Mouse (Mus musculus) layer of hippocampus, adult 18-20 months (tissue): ENCODE measurements at regions not wholly inside any gene's neighbourhood (a gene's known extent, or its start where the extent isn't known, plus 50 kb on each side); places are given as distances from the start of the nearest gene placed in this dataset.

Experiments
- DNase-seq, 2 experiments: peaks; one replicate each; pipeline ENCODE4 v3.0.0; 2022; ENCODE audit warnings: low spot score in 2 of 2

DNA sequence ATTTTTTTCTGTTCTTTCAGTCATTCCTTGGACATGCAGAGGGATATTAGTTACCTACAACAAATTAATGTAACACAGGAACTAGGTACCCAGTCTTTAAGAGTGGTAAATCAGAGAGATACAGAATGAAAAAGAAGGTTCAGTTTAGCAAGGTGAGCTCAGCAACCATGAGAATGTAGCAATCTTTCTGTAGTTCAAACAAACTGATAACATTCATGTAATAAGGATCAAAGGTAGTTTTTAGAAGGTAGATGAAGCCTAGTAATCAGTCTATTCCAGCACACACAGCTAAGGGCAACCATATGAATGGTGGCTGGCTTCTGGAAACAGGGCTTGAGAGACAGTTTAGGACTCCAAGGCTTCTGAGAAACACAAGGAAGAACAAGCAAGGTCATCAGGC is 138.1 kb upstream of the Igf1 start:
- DNase-seq: no peak

DNA sequence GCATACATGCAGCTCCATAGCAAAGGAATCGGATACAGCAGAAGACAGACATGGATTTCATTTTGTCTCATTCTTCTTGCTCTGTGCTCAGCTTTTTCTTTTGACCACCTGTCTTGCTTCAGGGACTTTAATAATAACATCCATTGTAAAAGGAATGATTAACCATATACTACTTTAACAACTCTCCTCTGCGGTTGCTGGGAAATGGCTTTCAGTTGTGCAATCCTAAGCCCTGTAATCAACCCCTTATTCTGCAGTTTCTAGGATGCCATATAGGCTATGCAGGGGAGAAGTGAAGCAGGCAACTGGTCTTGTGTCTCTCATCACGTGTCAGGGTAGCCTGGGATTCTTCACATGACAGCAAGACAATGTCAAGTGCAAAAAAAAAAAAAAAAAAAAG is 135.8 kb upstream of the Igf1 start:
- DNase-seq: no peak

DNA sequence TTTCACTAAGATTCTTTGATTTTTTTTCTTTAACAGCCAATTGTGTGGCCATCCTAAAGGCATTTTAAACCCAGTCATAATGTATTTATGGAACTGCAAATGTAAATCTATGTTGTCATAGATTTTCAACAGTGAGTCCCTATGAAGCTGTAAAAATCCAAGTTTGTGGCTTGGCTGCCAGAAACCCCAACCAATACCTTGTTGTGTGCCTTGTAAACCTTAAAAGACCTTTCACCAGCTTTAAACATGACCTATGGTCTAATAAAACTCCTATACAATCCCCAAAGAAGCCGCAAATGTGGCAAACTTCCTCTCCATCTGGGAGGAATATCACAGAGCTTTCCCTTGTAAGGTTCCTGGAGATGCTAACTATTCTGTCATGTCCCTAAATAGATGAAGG is 125.4 kb upstream of the Igf1 start:
- DNase-seq: no peak

DNA sequence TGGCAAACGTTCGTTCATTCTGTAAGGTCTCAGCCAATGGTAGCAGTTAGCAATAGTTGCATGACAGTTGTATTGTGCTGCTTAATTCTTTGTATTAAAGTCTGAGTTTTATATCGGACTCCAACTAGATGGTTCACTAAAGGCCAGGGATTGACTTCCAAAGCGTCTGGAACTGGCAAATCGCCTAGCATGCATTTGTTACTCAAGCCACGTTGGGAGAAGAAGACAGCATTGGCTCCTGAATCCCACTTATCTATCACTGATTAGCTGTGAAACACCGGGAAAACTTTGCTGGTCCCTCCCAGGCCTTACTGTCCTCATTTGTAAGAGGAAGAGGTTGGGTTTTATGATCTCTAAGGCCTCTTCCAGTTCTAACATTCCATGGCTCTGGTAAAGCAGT is 124.8 kb upstream of the Igf1 start:
- DNase-seq: no peak

DNA sequence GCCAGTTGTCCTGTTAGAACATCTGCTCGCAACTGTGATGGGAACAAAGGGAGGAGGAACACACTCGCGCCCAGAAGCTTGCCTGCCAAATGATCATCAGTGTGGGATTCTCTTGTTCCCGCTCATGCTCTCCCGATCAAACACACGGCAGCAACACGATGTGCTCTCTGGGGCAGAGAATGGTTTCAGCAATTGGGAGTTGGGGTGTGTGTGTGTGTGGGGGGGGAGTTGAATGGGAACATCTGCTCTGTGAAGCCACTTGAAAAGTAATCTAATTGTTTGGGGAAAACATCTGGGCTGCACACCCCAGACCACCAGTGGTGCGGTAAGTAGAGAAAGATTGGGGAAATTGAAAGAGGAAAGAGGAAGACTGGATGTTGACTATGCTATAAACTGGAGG is 117.7 kb upstream of the Igf1 start:
- no peak for DNase-seq

DNA sequence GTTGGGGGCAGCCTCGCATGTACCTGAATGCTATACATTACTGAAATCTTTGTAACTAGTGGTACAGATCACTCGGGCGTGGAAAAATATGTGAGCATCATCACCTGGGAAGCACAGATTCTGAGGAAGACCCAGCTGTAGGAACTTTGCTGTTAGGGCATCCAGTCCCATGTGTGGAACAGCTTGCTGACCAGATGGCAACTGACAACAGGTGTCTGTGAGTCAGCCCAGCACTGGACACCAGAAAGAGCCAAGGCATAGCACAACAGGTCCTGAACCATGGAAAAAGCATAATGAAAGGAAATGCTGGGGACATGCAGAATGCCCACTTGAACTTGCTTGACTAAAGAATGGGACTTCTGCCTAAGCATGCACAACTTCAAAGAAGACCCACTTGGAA is 115.3 kb upstream of the Igf1 start:
- no peak for DNase-seq

DNA sequence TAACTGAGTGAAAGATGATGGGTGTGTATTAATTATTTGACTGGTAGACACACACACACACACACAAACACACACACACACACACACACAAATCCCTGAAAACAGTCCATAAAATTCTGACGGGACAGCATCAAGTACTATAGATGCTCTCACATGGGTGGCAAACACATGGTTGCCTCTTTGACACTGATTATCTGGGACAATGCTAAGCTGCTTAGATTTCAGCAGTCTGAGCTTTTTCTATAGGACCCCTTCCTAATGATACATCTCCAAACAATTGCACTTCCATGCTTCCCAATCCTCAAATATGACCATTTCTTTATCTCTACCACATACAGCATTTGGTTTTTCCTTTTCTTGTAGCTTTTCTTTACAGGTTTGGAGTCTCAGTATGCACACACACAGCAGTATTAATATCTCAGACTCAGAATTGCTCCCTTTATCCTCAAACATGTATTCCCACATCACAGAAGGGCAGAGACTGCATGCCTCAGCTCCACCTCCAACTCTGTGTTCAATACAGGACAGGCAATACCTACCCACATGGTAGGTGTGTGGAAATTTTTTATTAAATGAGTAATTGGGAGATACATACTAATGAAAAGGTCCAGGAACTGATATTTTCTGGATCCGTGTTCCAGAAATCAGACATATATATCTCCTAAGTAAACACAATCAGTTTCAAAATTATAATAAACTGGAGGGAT is 110.1 kb upstream of the Igf1 start:
- DNase-seq: no peak

DNA sequence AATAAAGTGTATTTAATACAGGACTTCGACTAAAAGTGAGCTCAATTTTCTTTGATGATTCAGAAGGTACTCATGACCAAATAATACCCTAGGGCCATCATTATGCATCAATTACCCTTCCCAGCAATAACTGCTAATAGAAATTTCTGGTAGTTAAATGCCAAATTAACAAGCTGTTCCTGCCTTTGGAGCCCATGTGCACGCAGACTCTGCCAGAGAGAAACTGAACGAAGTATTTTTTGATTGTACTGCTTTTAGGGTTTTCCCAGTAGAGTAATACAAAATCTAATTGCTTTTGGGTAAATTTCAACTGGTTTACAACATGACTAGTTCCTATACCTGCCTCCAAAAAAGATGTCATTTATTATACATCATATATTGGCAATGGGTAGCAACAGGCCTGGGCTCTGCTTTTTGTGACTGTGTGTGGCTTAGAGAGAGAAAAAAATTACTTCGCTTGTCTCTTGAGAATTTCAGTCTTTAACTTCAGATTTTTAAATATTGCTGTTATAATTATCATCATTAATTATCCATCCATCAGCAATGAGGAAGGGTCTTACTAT is 109.4 kb upstream of the Igf1 start:
- peak; percentile 13 to 56 for DNase-seq

DNA sequence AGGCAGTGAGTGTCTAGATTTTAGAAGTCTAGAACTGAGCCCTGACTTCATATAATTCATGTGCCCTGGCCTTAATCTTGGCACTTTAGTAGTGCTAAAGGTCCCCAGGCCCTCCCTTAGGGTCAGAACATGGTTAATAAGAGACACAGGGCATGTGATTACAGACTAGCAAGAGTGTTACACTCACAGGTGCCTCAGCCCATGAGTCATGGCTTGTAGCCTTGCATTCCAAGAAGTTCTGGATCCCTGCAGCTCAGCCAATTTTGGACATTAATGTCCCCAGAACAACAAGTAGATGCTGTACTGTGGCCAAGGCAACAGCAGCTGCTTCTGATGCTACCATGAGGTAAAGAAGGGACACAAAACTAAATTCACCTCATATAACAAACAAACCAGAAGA is 107.7 kb upstream of the Igf1 start:
- DNase-seq: no peak

DNA sequence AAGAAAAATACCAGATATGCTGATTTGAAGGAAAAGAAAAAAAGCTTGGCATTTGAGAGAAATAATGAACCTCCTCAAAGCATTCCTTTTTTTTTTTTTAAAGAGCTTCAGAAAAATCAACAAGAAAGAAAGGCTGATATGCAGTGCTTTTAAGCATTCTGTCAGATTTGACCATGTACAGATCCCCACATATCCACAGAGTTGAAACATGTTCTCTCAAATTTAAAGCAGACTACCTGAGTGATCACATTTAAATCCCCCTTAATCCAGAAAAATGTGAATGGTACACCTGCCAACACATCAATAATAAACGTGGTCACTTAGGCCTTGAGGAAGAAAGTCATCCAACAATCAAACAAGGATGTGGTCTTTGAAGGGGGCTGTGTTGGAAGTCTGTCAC is 107.1 kb upstream of the Igf1 start:
- no peak for DNase-seq

DNA sequence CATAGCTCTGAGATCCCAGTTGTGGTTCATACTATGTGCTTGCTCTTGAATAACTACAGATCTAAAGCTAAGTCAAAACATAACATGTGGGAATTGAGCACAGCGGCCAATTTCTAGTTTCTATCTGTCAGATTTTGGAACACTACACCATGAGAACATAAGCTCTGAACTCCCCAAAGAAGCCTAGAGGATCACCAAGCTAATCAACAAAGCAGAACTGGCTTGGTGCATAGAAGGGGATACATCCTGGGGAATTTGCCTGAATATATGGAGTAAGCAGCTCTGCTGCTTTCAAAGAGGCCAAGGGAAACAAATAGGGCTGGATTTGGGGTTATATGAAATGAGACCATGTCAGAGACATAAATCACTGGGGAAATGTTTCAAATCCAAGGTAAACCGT is 105.9 kb upstream of the Igf1 start:
- no peak for DNase-seq

DNA sequence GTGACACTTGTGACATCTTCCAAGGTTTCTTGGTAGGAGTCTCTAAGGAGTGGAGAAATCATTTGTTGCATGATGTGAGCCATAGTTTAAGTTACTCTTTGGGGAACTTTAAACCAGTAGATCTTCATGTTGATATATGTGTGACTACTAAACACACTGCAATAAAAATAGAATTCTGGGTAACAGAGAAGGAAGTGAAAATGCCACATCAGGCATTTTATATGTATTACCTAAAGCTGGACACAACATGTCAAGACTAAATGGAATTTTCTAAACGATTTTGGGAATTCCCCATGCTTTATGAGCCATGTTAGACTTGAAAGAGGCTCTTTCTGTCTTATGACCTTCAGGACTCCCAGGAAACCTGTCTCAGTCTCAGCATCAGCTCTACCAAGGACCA is 104.6 kb upstream of the Igf1 start:
- no peak for DNase-seq

DNA sequence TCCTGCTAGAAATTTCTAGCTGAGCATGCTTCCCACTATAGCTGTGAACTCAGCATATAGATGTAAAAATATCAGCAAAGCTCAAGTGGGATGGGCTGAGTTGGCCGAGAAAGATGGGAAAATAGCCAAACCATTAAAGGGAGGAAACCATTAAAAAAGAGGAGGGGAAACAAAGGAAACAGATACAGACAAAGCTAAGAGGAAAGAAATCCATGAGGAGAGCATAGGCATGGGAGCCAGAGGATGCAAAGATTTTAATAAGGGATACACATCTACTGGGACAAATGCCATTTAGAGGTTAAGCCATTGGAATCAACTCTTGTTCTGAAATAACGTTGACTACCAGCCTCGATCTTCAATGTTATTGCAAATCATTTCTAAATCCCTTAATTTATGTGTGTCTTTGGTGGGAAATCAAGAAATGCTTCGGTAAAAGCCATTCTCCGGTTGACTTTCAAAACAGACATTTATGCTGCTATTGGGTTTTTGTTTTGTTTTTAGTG is 96.5 kb upstream of the Igf1 start:
- no peak for DNase-seq

DNA sequence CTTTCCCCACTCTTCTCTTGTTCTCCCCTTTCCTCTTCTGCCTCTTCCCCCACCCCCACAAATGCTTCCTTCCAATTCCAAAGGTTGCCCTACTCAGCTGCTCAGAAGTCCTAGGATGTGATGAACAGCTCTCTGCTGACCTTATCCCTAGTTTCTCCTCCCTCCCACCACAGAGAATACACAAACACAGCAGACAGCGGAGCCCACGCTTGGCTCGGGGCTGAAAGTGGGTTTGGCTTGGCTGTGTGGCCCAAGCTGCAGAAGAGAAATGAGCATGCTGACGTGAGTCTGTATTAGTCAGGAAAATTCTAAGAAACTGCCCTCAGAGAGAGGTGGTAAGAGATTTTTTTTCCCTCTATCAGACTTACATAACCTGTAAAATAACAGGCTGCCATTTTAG is 70.5 kb upstream of the Igf1 start:
- peak; percentile 25 to 48 for DNase-seq

DNA sequence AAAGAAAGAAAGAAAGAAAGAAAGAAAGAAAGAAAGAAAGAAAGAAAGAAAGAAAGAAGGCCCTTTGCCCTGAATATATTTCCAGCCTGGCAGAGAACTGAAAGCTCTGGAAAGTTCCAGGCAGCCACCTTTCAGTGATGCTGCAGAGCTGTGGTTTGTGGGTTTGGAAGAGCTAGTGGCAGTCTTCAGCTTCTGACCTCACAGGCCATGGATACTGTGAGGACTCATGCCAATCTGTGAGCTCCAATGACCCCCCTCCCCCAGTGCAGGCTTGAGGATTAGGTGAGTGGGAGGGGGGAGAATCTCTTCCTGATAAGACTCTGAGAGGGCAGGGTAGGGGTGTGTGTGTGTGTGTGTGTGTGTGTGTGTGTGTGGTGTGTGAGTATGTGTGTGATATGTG is 65.7 kb upstream of the Igf1 start:
- no peak for DNase-seq

DNA sequence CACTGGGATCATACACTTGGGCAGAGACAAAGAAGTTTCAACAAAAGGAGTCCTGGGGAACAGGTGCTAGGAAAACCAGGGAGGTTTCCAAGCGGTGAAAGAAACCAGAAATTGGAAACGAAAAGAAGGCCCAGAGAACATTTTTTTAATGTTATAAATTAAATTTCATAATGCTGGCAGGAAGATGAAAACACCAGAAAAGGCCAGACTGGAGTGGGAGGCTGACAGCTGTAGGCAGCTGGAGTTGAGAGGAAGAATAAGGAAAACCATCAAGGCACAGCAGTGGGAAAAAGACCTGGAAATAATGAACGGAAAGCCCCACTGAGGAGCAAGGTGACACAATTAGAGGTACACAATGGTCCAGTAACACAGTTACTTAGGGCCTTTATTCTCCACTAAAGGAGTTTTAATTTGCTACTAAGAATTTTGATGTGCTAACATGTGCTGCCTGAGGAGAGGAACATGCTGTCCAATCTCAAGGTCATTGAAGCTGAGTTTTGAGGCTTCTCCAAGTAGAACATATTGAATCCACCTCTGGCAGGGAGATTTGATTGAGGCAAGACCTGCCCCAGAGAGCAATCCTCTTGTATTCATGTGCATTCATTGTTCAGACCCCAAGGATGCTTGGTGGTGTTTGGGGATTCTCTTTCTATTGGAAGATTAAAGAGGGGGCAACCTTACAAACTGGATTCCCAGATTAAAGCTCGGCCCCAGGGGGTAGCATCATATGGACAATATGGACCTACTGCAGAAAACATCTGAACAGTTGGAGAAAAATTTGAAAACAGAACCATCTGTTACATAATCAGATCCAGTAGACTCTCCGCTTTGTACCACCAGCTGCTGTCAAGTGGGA is 53.9 kb upstream of the Igf1 start:
- DNase-seq: no peak

DNA sequence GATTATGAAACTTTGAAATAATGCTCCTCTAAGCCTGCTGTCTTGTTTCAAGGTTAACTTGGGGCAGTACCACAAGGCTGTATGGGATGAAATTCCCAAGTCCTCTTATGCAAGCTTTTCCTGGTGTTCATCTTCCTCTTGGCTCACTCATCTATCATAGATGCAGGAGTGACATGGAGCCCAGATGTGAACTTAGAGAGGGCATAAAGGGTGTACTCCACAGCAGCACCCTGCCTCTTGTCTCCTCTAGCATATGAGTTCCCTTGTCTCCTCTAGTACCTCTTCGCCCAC is 53.3 kb upstream of the Igf1 start:
- no peak for DNase-seq
